Mouse (Mus musculus) lung, postnatal 4 days (tissue): ENCODE data around the gene Dnajc24.

Source experiments
- DNase-seq, 2 experiments: peaks; one replicate each; pipeline ENCODE4 v3.0.0; 2021

The Dnajc24 gene

GRCm38 (mm10) chr2:106002835-106003739 is at the start of gene Dnajc24:
TSS of gene Dnajc24 (minus strand) at chr2:106003549.
- DNase-seq = peak; percentile 91 to 93

DNA sequence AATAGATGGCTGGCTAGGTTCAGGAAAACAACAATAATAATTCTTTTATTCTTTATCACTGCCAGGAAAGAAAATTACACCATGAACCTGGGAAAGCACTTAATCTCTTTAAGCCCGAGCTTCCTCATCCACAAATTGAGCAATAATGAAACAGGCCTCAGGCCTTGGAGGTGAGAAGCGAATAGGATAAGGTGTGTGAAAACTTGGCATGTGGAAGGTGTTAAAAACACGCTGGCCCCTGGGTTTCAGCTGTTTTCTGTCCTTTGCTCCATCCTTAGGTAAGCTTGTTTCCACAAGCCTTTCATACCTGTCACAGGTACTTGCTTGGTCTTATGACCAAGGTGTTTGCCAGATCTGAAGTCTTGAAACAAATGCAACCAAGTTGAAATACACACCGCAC is 43.3 kb upstream of the Dnajc24 start:
- no peak for DNase-seq

- DNase-seq = no peak
These were observed 39.1 kb upstream of the Dnajc24 start for GRCm38 (mm10) chr2:106042495-106042894.

DNA sequence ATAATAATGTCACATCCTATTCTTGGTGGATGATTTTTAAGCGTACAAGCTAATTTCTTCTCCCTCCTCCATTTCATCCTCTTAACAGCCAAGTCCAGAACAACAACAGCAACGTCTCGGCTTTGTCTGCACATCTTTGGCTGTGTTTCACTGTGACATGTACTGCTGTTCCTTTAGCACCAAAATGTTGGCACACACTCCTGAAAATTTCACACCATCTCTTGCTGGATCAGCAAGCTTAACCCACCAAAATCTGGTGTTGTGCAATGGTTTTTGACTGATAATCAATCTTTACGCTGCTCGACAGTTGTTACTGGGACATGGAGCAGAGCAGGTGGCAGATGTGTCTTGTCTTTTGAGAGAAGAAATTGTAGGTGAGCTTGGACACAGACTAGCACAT is 38.6 kb upstream of the Dnajc24 start:
- no peak for DNase-seq

DNA sequence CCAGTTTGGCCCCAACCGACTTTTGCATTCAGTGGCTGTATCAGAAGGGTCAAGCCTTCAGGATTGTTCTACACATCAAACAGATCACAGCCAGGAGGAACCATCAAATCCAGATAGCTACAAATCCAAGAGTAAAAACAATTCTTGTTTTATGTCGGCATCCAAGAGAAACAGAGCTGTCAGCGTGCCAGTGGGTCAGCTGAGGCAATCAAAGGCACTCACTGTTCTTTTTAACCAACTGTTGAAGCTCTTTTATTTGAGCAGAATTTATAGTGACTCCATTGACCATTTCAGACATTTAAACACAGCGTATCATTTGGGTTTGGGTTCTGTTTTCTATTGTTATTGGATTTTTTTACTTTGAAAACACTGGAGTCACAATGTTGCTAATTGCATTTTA is 34.9 kb upstream of the Dnajc24 start:
- no peak for DNase-seq

DNA sequence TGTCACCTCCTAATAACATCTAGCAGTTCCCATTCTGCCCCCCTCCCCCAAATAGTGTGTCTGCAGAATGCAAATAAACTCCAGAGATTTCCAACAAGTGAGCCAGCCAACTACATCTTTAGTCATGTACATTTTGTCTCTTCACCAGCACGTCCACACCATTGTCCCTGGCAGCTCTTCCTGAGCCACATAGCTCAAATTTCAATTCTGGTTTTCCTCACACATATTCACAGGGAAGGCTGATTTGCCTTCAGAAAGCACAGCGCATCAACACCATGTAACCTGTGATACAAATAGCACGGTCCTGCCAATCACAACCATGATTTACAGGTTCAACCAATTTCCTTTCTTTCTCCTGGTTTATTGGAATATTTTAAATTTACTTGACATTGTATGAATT is 21.5 kb upstream of the Dnajc24 start:
- no peak for DNase-seq

- no peak for DNase-seq
These were observed 5.1 kb upstream of the Dnajc24 start for GRCm38 (mm10) chr2:106008415-106008814.

- no peak for DNase-seq
These were observed 15.3 kb downstream of the Dnajc24 start for GRCm38 (mm10) chr2:105987999-105988398.

GRCm38 (mm10) chr2:105987131-105987530 is 16.2 kb downstream of the Dnajc24 start:
- DNase-seq = no peak

DNA sequence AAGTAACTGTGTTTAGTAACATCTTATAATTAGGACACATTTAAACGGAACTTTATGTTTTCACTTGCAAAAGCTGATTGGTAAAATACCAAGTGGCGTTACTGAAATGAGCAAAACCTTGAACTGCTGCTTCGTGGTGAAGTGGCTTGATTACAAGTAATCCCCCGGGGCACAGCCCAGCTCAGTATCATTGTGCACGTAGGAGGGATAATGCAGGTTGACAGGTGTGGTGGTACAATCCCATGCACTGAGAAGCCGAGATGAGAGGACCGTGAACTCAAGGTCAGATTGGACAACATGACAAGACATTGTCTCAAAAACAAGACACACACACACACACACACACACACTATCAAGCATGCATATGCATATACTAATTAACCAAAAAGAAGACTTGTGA is 18.1 kb downstream of the Dnajc24 start:
- DNase-seq = no peak

- no peak for DNase-seq
These were observed 25.3 kb downstream of the Dnajc24 start for GRCm38 (mm10) chr2:105978065-105978464.

DNA sequence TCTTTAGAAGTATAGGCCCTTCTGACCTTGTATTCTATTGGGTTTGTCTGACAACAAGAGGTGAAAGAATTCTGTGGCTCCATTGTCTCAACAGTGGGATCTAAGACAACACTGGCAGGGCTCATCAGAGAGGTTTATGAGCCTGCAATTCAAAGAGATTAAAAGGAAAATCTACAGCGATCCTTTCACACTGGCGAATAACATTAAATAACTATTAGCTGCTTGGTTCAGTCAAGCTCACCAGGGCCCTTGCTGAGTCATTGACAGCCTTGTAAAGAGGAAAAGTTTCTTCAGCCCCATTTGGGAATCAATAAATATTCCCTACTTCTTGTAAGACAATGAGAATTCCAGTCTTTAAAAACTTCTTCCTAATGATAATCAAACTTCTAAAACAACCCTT is 29.4 kb downstream of the Dnajc24 start:
- DNase-seq = no peak

DNA sequence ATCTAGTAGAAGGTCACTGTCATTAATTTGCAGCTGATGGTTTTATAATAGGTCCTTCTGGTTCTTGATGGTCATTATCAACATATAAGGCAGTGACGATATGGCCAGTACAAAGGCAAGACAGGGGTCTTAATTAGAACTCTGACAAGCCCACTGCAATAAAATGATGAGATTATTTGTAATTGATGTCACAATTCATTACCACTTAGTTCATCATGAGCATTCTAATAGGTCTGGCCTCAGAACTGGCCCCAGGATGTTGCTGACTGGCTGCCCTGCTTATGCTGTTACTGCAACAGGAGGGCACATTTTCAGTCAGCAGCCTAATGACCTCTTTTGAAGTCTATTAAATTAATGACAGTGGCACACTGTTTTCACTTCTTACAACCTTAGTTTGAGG is 39.9 kb downstream of the Dnajc24 start:
- DNase-seq = no peak

- no peak for DNase-seq
These were observed 49.5 kb downstream of the Dnajc24 start for GRCm38 (mm10) chr2:105953862-105954261.

- no peak for DNase-seq
These were observed 51.9 kb downstream of the Dnajc24 start for GRCm38 (mm10) chr2:105951350-105951940.

- no peak for DNase-seq
These were observed 53.2 kb downstream of the Dnajc24 start for GRCm38 (mm10) chr2:105950131-105950530.

- DNase-seq = no peak
These were observed 85.6 kb downstream of the Dnajc24 start for GRCm38 (mm10) chr2:105917623-105918346.
